Mouse (Mus musculus): Measurements from ENCODE around the gene Casc1.
A peak's percentile ranks its signal among the peaks of the same experiment; 100 is the strongest.
"Not testable (repeated sequence)": the region's sequence is repeated elsewhere in the genome, so short reads cannot be mapped to it uniquely, and the experiment has no call there.

Gene Casc1

GRCm38 (mm10) chr6:145139776-145140475, 70.9 kb downstream of the Casc1 start:
- DNase-seq (ENCODE audit: low read depth in 1 of 2, low spot score in 2 of 2): peak; percentile 21 to 36

GRCm38 (mm10) chr6:145139236-145139635, 71.6 kb downstream of the Casc1 start:
- no peak for DNase-seq (ENCODE audit: low read depth in 1 of 2, low spot score in 2 of 2)

- no peak for DNase-seq (ENCODE audit: low read depth in 1 of 2, low spot score in 2 of 2)
Observed at GRCm38 (mm10) chr6:145136831-145137230, 74.0 kb downstream of the Casc1 start.

GRCm38 (mm10) chr6:145135804-145136203, 75.0 kb downstream of the Casc1 start:
- no peak for DNase-seq (ENCODE audit: low read depth in 1 of 2, low spot score in 2 of 2)

GRCm38 (mm10) chr6:145135295-145135694, 75.5 kb downstream of the Casc1 start:
- DNase-seq (ENCODE audit: low read depth in 1 of 2, low spot score in 2 of 2): no peak

GRCm38 (mm10) chr6:145132969-145133368, 77.8 kb downstream of the Casc1 start:
- DNase-seq (ENCODE audit: low read depth in 1 of 2, low spot score in 2 of 2): not testable (repeated sequence)

- no peak for DNase-seq (ENCODE audit: low read depth in 1 of 2, low spot score in 2 of 2)
Observed at GRCm38 (mm10) chr6:145131991-145132390, 78.8 kb downstream of the Casc1 start.

- no peak for DNase-seq (ENCODE audit: low read depth in 1 of 2, low spot score in 2 of 2)
Observed at GRCm38 (mm10) chr6:145129563-145129962, 81.2 kb downstream of the Casc1 start.

GRCm38 (mm10) chr6:145127652-145128051, 83.2 kb downstream of the Casc1 start:
- DNase-seq (ENCODE audit: low read depth in 1 of 2, low spot score in 2 of 2): no peak

- DNase-seq (ENCODE audit: low read depth in 1 of 2, low spot score in 2 of 2): no peak
Observed at GRCm38 (mm10) chr6:145125591-145126113, 85.2 kb downstream of the Casc1 start.

All from monocyte, adult 2 months (primary cell).